Mouse (Mus musculus) MEL (cell line): ENCODE data around the gene Ptprh. TPM values are rescaled to one million over a fixed set of nuclear protein-coding genes. Genes with fewer than 3 reads are reported as not detected.
A peak's percentile ranks its signal among the peaks of the same experiment; 100 is the strongest.

ENCODE experiments used
- DNase-seq: peaks from one replicate; pipeline ENCODE4 v3.0.0; 2011; ENCODE audit warnings: low read depth, low spot score
- H3K27ac ChIP-seq: 2 replicates; pipeline ENCODE4 v1.5.1; 2012; ENCODE audit warnings: low read depth, mild to moderate bottlenecking, control low read depth, low read length, moderate library complexity; ENCODE audit not compliant: control insufficient read depth
- H3K27me3 ChIP-seq, 2 experiments: fragments of 150-350 bp in 1 of 2; sonication (generic) in 1 of 2; 2 replicates each; pipeline ENCODE4 v1.6.1; 2012; ENCODE audit warnings: low read length in 2 of 2, mild to moderate bottlenecking in 2 of 2, improper control_type of control experiment in 1 of 2, moderate library complexity in 1 of 2; ENCODE audit not compliant: insufficient read depth in 2 of 2, control insufficient read depth in 1 of 2
- H3K36me3 ChIP-seq, 2 experiments: 2 replicates each; pipeline ENCODE4 v1.6.1; 2012 to 2014; ENCODE audit warnings: low read length in 2 of 2, improper control_type of control experiment in 1 of 2, inconsistent platforms in 1 of 2, mild to moderate bottlenecking in 1 of 2; ENCODE audit not compliant: insufficient read depth in 2 of 2, control insufficient read depth in 1 of 2
- H3K4me1 ChIP-seq, 2 experiments: fragments of 150-350 bp in 1 of 2; sonication (generic) in 1 of 2; 2 replicates each; pipeline ENCODE4 v1.6.1; 2012; ENCODE audit warnings: low read length in 2 of 2, improper control_type of control experiment in 1 of 2, mild to moderate bottlenecking in 1 of 2; ENCODE audit not compliant: insufficient read depth in 2 of 2, control insufficient read depth in 1 of 2
- H3K4me3 ChIP-seq, 2 experiments: fragments of 150-350 bp in 1 of 2; sonication (generic) in 1 of 2; 2 replicates each; pipeline ENCODE4 v1.5.1; 2012; ENCODE audit warnings: low read depth in 2 of 2, low read length in 2 of 2, mild to moderate bottlenecking in 2 of 2, moderate library complexity in 2 of 2, control low read depth in 1 of 2, improper control_type of control experiment in 1 of 2; ENCODE audit not compliant: control insufficient read depth in 1 of 2, insufficient read depth in 1 of 2
- H3K79me2 ChIP-seq: 2 replicates; pipeline ENCODE4 v1.6.1; 2012; ENCODE audit warnings: mild to moderate bottlenecking, low read length, moderate library complexity; ENCODE audit not compliant: control insufficient read depth, poor library complexity, insufficient read depth
- H3K9ac ChIP-seq: 2 replicates; pipeline ENCODE4 v1.6.1; 2012; ENCODE audit warnings: low read depth, mild to moderate bottlenecking, control low read depth, low read length, moderate library complexity; ENCODE audit not compliant: control insufficient read depth, poor library complexity, severe bottlenecking
- H3K9me3 ChIP-seq: fragments of 150-350 bp; sonication (generic); replicated peaks from 2 replicates; pipeline ENCODE4 v1.6.1; 2012; ENCODE audit warnings: mild to moderate bottlenecking, low read length, improper control_type of control experiment, moderate library complexity; ENCODE audit not compliant: insufficient read depth
- BHLHE40 ChIP-seq: IDR thresholded peaks from 2 replicates; pipeline ENCODE4 v1.6.1; 2012; ENCODE audit warnings: low read depth, mild to moderate bottlenecking, inconsistent platforms, low read length, improper control_type of control experiment, borderline replicate concordance
- CHD1 ChIP-seq: IDR thresholded peaks from 2 replicates; pipeline ENCODE4 v1.6.1; 2012; ENCODE audit warnings: low read depth, mild to moderate bottlenecking, inconsistent platforms, low read length, improper control_type of control experiment
- CTCF ChIP-seq, 3 experiments: IDR thresholded peaks in 2 of 3; conservative IDR thresholded peaks in 1 of 3; 2 replicates each; pipeline ENCODE4 v1.5.1; 2011 to 2012; ENCODE audit warnings: low read length in 3 of 3, low read depth in 2 of 3, mild to moderate bottlenecking in 2 of 3, improper control_type of control experiment in 1 of 3, inconsistent platforms in 1 of 3, mixed read lengths in 1 of 3, moderate library complexity in 1 of 3; ENCODE audit not compliant: control insufficient read depth in 1 of 3, insufficient read depth in 1 of 3, poor library complexity in 1 of 3, severe bottlenecking in 1 of 3
- ELF1 ChIP-seq: IDR thresholded peaks from 2 replicates; pipeline ENCODE4 v1.6.1; 2014; ENCODE audit warnings: low read depth, mild to moderate bottlenecking, inconsistent platforms, low read length, improper control_type of control experiment, moderate library complexity
- EP300 ChIP-seq, 2 experiments: IDR thresholded peaks; 2 replicates each; pipeline ENCODE4 v1.6.1; 2011; ENCODE audit warnings: improper control_type of control experiment in 2 of 2, low read length in 2 of 2, low read depth in 1 of 2, mild to moderate bottlenecking in 1 of 2
- ETS1 ChIP-seq: IDR thresholded peaks from 2 replicates; pipeline ENCODE4 v1.6.1; 2012; ENCODE audit warnings: low read depth, mild to moderate bottlenecking, inconsistent platforms, low read length, improper control_type of control experiment, moderate library complexity
- GABPA ChIP-seq: IDR thresholded peaks from 2 replicates; pipeline ENCODE4 v1.6.1; 2012; ENCODE audit warnings: low read depth, mild to moderate bottlenecking, inconsistent platforms, low read length, improper control_type of control experiment, moderate library complexity
- GATA1 ChIP-seq: IDR thresholded peaks from 2 replicates; pipeline ENCODE4 v1.6.1; 2011; ENCODE audit warnings: low read depth, low read length, improper control_type of control experiment
- HCFC1 ChIP-seq: IDR thresholded peaks from 2 replicates; pipeline ENCODE4 v1.6.1; 2012; ENCODE audit warnings: low read depth, mild to moderate bottlenecking, inconsistent platforms, low read length, improper control_type of control experiment, moderate library complexity
- MAFK ChIP-seq: IDR thresholded peaks from 2 replicates; pipeline ENCODE4 v1.6.1; 2011; ENCODE audit warnings: low read depth, mild to moderate bottlenecking, low read length, improper control_type of control experiment, borderline replicate concordance
- MAX ChIP-seq: IDR thresholded peaks from 2 replicates; pipeline ENCODE4 v1.6.1; 2011; ENCODE audit warnings: low read length, improper control_type of control experiment
- MAZ ChIP-seq: IDR thresholded peaks from 2 replicates; pipeline ENCODE4 v1.6.1; 2012; ENCODE audit warnings: low read depth, mild to moderate bottlenecking, inconsistent platforms, low read length, improper control_type of control experiment
- MXI1 ChIP-seq: IDR thresholded peaks from 2 replicates; pipeline ENCODE4 v1.6.1; 2011; ENCODE audit warnings: mild to moderate bottlenecking, low read depth, low read length, improper control_type of control experiment
- MYB ChIP-seq: IDR thresholded peaks from 2 replicates; pipeline ENCODE4 v1.6.1; 2011; ENCODE audit warnings: mild to moderate bottlenecking, low read depth, low read length, improper control_type of control experiment
- MYC ChIP-seq: IDR thresholded peaks from 2 replicates; pipeline ENCODE4 v1.6.1; 2011; ENCODE audit warnings: low read depth, mild to moderate bottlenecking, low read length, improper control_type of control experiment, moderate library complexity
- NELFE ChIP-seq: IDR thresholded peaks from 2 replicates; pipeline ENCODE4 v1.6.1; 2011; ENCODE audit warnings: low read depth, low read length, improper control_type of control experiment
- NRF1 ChIP-seq: IDR thresholded peaks from 2 replicates; pipeline ENCODE4 v1.6.1; 2014; ENCODE audit warnings: low read depth, mild to moderate bottlenecking, inconsistent platforms, low read length, improper control_type of control experiment, moderate library complexity; ENCODE audit not compliant: poor library complexity, insufficient read depth, severe bottlenecking
- POLR2A ChIP-seq, 2 experiments: IDR thresholded peaks; 2 replicates each; pipeline ENCODE4 v1.6.1; 2011 to 2012; ENCODE audit warnings: low read length in 2 of 2, mild to moderate bottlenecking in 2 of 2, control low read depth in 1 of 2, improper control_type of control experiment in 1 of 2, low read depth in 1 of 2, moderate library complexity in 1 of 2; ENCODE audit not compliant: control insufficient read depth in 1 of 2, insufficient read depth in 1 of 2, poor library complexity in 1 of 2
- RAD21 ChIP-seq: IDR thresholded peaks from 2 replicates; pipeline ENCODE4 v1.6.1; 2011; ENCODE audit warnings: mild to moderate bottlenecking, low read depth, low read length, improper control_type of control experiment
- RCOR1 ChIP-seq: IDR thresholded peaks from 2 replicates; pipeline ENCODE4 v1.6.1; 2012; ENCODE audit warnings: low read depth, mild to moderate bottlenecking, inconsistent platforms, low read length, improper control_type of control experiment
- SIN3A ChIP-seq: IDR thresholded peaks from 2 replicates; pipeline ENCODE4 v1.6.1; 2012; ENCODE audit warnings: low read length, improper control_type of control experiment, inconsistent platforms
- SMC3 ChIP-seq: IDR thresholded peaks from 2 replicates; pipeline ENCODE4 v1.6.1; 2011; ENCODE audit warnings: low read depth, low read length, improper control_type of control experiment
- TAL1 ChIP-seq: IDR thresholded peaks from 2 replicates; pipeline ENCODE4 v1.6.1; 2012; ENCODE audit warnings: mild to moderate bottlenecking, inconsistent platforms, low read length, moderate library complexity, mixed read lengths
- TBP ChIP-seq: IDR thresholded peaks from 2 replicates; pipeline ENCODE4 v1.8.0; 2011; ENCODE audit warnings: low read depth, low read length, improper control_type of control experiment
- TCF12 ChIP-seq: IDR thresholded peaks from 2 replicates; pipeline ENCODE4 v1.6.1; 2014; ENCODE audit warnings: low read depth, mild to moderate bottlenecking, inconsistent platforms, low read length, improper control_type of control experiment, moderate library complexity
- UBTF ChIP-seq: IDR thresholded peaks from 2 replicates; pipeline ENCODE4 v1.6.1; 2012; ENCODE audit warnings: low read depth, mild to moderate bottlenecking, inconsistent platforms, low read length, improper control_type of control experiment, moderate library complexity, borderline replicate concordance; ENCODE audit not compliant: insufficient read depth
- USF2 ChIP-seq, 2 experiments: IDR thresholded peaks; 2 replicates each; pipeline ENCODE4 v1.6.1; 2011 to 2012; ENCODE audit warnings: improper control_type of control experiment in 2 of 2, low read length in 2 of 2, borderline replicate concordance in 1 of 2, inconsistent platforms in 1 of 2, low read depth in 1 of 2, mild to moderate bottlenecking in 1 of 2; ENCODE audit not compliant: insufficient read depth in 1 of 2
- ZC3H11A ChIP-seq: IDR thresholded peaks from 2 replicates; pipeline ENCODE4 v1.6.1; 2012; ENCODE audit warnings: low read depth, mild to moderate bottlenecking, inconsistent platforms, low read length, improper control_type of control experiment
- ZKSCAN1 ChIP-seq: IDR thresholded peaks from 2 replicates; pipeline ENCODE4 v1.6.1; 2012; ENCODE audit warnings: low read depth, mild to moderate bottlenecking, inconsistent platforms, low read length, improper control_type of control experiment, moderate library complexity
- ZMIZ1 ChIP-seq: IDR thresholded peaks from 2 replicates; pipeline ENCODE4 v1.6.1; 2012; ENCODE audit warnings: low read depth, mild to moderate bottlenecking, inconsistent platforms, low read length, improper control_type of control experiment, moderate library complexity
- ZNF384 ChIP-seq: IDR thresholded peaks from 2 replicates; pipeline ENCODE4 v1.6.1; 2012; ENCODE audit warnings: low read depth, mild to moderate bottlenecking, inconsistent platforms, low read length, improper control_type of control experiment
- polyA plus RNA-seq, 2 experiments: library from polyadenylated mRNA; stranded (reverse) in 1 of 2; unstranded in 1 of 2; fragments of >175 nt in 1 of 2; fragments of >200 nt in 1 of 2; gene quantifications; 2 replicates each; pipeline versions ENCODE4 v1.2.1 to v1.2.4; 2012; ENCODE audit warnings: low replicate concordance in 2 of 2, low read depth in 1 of 2; ENCODE audit not compliant: insufficient read length in 2 of 2, insufficient read depth in 1 of 2, missing spikeins in 1 of 2
- total RNA-seq: library from RNA; depleted of rRNA; stranded (reverse); fragments of 300-350 nt; gene quantifications from 2 replicates; pipeline ENCODE4 v1.2.3, GENCODE M21; 2012

The Ptprh gene
- total and polyA plus RNA-seq, 3 experiments, result not detected

GRCm38 (mm10) chr7:4523205-4524130 lies 80.4 kb downstream of the Ptprh start:
- TF ChIP-seq ELF1, result 0 out of 2 replicates have a peak, but pooled peaks have one; percentile 25
- no peak for TF ChIP-seq CTCF (IDR thresholded peaks at IDR 0.05 in 2 of 3, conservative IDR thresholded peaks at IDR 0.05 in 1 of 3; ENCODE audit: control insufficient read depth in 1 of 3, insufficient read depth in 1 of 3, low read depth in 2 of 3, low read length in 3 of 3, poor library complexity in 1 of 3, severe bottlenecking in 1 of 3)
- no peak for TF ChIP-seq NRF1
- no peak for TF ChIP-seq MAX
- TF ChIP-seq ZNF384, result no peak
- TF ChIP-seq MXI1, result peak; percentile 44; the same call in 1 of the 2 replicates
- TF ChIP-seq MAZ, result no peak
- no peak for TF ChIP-seq BHLHE40
- TF ChIP-seq RCOR1, result no peak
- TF ChIP-seq EP300 (IDR thresholded peaks at IDR 0.05; ENCODE audit: low read depth in 1 of 2, low read length in 2 of 2), result peak in 1 of 2 experiments; percentile 51; a peak in 2 of 4 replicates
- no peak; the same call in 1 of the 2 replicates for TF ChIP-seq NELFE
- no peak for TF ChIP-seq ZMIZ1
- no peak for TF ChIP-seq SMC3
- 0 out of 2 replicates have a peak, but pooled peaks have one; percentile 36 for TF ChIP-seq TBP
- no peak for TF ChIP-seq USF2 (IDR thresholded peaks at IDR 0.05; ENCODE audit: borderline replicate concordance in 1 of 2, insufficient read depth in 1 of 2, low read depth in 1 of 2, low read length in 2 of 2)
- no peak for TF ChIP-seq CHD1
- peak; percentile 49; the same call in 1 of the 2 replicates for TF ChIP-seq SIN3A
- TF ChIP-seq TCF12, result peak; percentile 41; the same call in 1 of the 2 replicates
- TF ChIP-seq HCFC1, result peak; percentile 76
- no peak for TF ChIP-seq ZC3H11A
- no peak for TF ChIP-seq RAD21
- TF ChIP-seq MYB, result no peak
- peak; percentile 65 for TF ChIP-seq TAL1
- peak; percentile 46; the same call in 1 of the 2 replicates for TF ChIP-seq ETS1
- TF ChIP-seq POLR2A (IDR thresholded peaks at IDR 0.05; ENCODE audit: control insufficient read depth in 1 of 2, insufficient read depth in 1 of 2, low read depth in 1 of 2, low read length in 2 of 2, poor library complexity in 1 of 2), result peak in 1 of 2 experiments; percentile 62; a peak in 2 of 4 replicates
- no peak for TF ChIP-seq GABPA
- no peak for TF ChIP-seq MAFK
- no peak for TF ChIP-seq ZKSCAN1
- TF ChIP-seq GATA1, result peak; percentile 56; the same call in 1 of the 2 replicates
- 0 out of 2 replicates have a peak, but pooled peaks have one; percentile 45 for TF ChIP-seq MYC
- TF ChIP-seq UBTF, result no peak
- TF ChIP-seq, all 39 proteins: peak for 12

More at GRCm38 (mm10) chr7:4523205-4524130, 80.4 kb downstream of the Ptprh start:
- DNase-seq, result peak; percentile 82
- Histone ChIP-seq H3K4me3 (peak overlapping the region; percentile 72 to 76), H3K27ac (peak overlapping the region; percentile 88), H3K36me3 (peaks cover 0 to 11% of the 10 kb centered on the region in 2 experiments; a peak in 2 of 4 replicates), H3K4me1 (peaks cover 2 to 23% of the 10 kb centered on the region in 2 experiments; a peak in 3 of 4 replicates), H3K27me3 (no peaks in the 10 kb centered on the region), H3K79me2 (peaks cover 12% of the 10 kb centered on the region), H3K9ac (peak overlapping the region; percentile 73), H3K9me3 (no peaks in the 10 kb centered on the region)
